Mouse (Mus musculus) gastrocnemius, postnatal 4 days (tissue): ENCODE results near the gene Agbl2. TPM values are rescaled to one million over a fixed set of nuclear protein-coding genes. Genes with fewer than 3 reads are reported as not detected.

ENCODE experiments used
- DNase-seq, 2 experiments: peaks; one replicate each; pipeline ENCODE4 v3.0.0; 2021 to 2022; ENCODE audit warnings: low spot score in 2 of 2, mixed read lengths in 2 of 2
- total RNA-seq, 2 experiments: library from RNA; stranded (reverse); gene quantifications; 2 replicates each; pipeline ENCODE4 v1.2.3; 2021

Agbl2 gene
- total RNA-seq, 2 experiments from 2014 or later: 0.34 to 0.83 TPM

DNA sequence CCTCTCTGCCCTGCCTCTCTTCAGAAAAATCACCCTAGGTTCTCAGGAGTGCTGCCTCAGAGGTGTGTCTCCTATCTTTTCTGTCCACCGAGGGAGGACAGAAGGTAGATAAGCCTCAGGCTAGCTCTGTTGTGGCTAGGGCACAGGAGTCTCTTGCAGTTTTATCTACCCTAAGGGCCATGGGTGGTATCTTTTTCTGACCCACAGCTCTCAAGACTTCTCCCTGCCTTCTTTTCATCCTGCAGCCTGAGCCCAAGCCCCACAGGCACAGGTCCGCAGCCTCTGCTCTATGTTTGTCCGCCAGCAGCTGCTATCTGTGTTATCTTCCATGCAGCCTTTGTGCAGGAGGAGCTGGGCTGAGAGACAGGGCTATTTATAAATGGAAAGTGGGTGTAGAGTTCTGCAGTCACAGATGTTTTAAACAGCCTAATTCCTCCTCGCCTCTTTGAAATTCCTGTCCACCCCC, 87.6 kb downstream of the Agbl2 start:
- no peak for DNase-seq

DNA sequence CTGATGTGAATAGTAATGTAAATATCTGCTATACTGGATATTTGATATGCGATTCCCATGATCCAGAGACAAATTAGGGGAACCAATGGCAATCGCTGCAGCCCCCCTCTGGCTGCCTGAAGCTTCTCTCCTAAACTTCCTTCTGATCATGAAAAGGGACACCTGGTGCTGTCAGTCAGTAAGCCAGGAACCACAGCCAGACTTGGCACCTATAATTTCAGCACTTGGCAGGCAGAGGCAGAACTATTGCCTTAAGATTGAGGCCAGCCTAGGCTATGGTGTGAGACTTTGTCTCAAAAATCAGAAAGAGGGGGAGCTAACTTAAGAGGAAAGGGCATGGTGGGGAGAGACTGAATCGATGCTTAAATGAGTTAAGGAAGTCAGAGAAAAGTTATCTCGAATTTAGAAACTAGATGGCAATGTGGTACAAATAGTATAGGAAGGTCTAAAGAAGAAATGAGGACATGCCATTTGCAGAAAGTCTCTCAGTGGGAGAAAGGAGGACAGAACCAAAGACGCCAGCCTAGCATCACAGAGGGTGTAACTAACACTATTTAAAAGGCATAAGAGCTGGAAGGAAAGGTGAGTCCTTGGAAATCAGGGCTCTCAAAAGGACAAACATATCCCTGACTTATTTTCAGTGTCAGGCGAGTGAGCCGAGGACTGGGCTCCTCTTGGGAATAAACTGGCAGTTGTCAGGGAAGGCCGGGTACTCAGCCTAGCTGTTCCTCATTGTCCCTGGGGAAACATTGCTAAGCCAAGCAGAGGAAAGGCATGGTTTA, 88.8 kb downstream of the Agbl2 start:
- DNase-seq: peak in 1 of 2 experiments; percentile 28

DNA sequence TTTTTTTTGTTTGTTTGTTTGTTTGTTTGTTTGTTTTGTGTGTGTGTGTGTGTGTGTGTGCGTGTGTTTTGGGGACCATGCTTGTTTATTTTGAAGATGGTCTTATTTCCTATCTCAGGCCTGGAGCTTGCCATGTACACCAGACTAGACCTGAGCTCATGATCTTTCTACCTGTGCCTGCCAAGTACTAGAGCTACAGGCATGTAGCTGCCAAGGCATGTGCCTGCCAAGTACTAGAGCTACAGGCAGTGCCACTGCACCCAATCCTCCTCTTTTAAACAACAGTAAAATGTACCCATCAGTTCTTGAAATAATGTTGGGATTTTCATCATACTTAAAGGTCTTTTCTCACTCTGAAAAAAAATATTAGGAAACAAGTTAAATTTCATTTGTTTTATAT, 91.5 kb downstream of the Agbl2 start:
- no peak for DNase-seq

DNA sequence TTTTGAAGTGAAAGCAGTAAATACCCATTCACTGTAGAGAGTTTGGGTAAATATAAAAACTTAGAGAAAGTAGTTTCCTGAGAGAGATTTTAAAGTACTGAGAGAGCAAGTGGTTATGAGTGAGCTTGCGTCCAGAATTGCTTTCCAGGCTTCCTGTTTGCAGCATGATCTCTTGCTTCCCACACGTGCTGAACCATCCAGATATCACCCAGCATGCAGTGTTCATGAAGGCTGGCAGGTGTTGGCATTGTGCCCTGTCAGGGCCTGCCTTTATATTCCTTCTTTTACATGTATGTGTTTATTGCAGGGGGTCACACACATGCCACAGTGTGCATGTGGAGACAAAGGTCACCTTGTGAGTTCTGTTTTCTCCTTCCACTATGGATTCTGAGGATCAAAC, 92.7 kb downstream of the Agbl2 start:
- no peak for DNase-seq

DNA sequence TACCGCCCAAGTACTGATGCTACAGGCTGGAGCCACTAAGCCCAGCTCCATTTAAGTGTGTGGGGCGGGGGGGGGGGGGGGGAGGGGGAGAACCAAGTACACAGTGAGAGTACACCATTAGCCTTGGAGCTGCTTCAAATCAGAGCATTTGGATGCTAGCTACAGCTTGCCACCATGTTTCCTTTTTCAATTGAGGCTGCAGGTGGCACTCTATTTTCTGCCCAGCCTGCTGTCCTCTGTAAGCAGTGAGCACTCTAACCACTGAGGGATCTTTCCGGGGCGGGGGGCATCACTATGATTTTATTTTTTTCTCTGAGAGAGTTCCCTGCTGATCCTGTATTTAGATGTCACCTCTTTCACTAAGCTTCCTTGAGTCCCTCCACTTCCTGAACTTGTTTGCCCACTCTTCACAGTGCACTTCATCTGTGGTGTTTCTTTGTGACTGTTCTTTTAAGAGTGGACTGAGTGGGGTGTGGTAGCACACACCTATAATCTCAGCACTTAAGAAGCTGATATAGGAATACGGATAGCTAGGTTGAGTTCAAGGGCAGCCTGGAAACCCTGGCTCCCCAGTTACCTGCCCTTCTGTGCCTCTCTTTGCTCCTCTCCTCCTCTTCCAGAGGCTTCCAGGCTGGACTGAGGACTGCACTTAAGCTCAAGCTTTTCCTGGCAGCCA, 95.2 kb downstream of the Agbl2 start:
- no peak for DNase-seq

DNA sequence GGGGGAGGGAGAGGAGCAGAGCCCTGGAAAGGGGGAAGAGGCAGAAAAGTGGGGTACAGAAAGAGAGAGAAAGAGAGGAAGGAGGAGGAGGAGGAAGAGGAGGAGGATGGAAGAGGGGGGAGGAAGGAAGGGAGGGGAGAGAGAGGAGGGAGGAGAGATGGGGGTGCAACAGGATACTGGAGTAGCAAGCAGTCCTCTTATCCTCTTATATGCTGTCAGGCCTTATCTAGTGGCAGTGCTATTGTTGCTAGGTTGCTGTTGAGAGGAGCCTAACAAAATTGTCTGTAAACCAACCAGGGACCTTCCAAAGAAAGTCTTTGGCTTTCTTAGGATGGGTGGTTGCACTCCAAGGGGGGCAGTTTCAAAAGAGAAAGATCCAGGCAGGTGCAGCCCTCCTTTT, 96.9 kb downstream of the Agbl2 start:
- DNase-seq: no peak

DNA sequence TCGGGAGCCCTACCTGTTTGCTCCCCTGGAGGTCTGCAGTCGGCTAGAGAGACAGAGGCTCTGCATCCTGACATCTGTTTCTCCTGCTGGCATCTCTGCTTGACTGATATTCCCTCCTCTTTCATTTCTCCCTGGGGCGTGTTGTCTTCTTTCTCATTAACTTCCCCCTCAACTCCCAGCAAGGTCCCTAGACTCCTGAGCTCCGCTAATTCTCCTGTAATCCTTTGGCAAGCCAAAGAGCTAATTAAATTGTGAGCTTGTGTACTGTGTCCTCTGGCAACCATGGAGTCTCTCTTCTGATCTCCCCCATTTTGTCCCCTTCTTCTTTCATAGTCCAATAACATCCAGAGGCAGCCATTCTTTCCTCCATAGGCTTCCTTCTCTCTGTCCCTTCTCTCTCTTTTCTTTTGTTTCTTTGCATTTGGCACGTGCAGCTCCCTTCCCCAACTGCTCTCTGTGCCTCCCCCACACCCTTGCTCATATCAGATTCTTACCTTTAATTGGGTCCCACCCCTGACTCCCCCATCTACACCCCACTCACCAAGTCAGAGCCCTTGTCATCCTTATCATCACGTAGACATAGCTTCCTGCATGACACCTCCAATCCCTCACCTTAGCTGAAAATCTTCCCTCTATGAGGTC, 97.7 kb downstream of the Agbl2 start:
- DNase-seq: no peak

DNA sequence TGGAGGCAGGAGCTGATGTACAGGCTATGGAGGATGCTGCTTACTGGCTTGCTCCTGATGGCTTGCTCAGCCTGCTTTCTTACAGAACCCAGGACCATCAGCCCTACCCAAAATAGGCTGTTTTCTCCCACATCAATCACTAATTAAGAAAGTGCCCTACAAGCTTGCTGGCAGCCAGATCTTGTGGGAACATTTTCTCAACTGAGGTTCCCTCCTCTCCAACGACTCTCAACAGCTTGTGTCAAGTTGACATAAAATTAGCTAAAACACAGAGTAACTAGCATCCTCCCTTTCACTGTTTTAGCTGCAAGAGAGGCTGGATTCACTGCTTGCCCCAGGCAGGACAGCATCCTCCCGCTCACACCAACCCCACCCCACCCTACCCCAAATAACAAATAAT, 99.3 kb downstream of the Agbl2 start:
- DNase-seq: no peak

Other genes starting within 250 kb of the Agbl2 start
- 10 to 100 TPM; 12.5 to 12.7 TPM for gene Ptprj, start 202.1 kb upstream of the Agbl2 start, total RNA-seq
- 10 to 100 TPM; 17.1 to 22.3 TPM for gene Nup160, start 105.5 kb upstream of the Agbl2 start, total RNA-seq
- gene Fnbp4, start 37.4 kb upstream of the Agbl2 start, total RNA-seq: 10 to 100 TPM; 38.6 to 51.3 TPM
- 100 to 1,000 TPM; 116 to 138 TPM for gene Mtch2, start 64.4 kb downstream of the Agbl2 start, total RNA-seq
- gene C1qtnf4, start 103.1 kb downstream of the Agbl2 start, total RNA-seq: 10 to 100 TPM in 1 of 2 experiments, 1 to 10 TPM in 1; 7.5 to 10.1 TPM
- gene Kbtbd4, start 122.0 kb downstream of the Agbl2 start, total RNA-seq: 10 to 100 TPM; 19.6 to 23.5 TPM
- 100 to 1,000 TPM; 329 to 331 TPM for gene Ndufs3, start 122.1 kb downstream of the Agbl2 start, total RNA-seq
- 10 to 100 TPM; 70.6 to 88.9 TPM for gene Celf1, start 157.7 kb downstream of the Agbl2 start, total RNA-seq